Mouse (Mus musculus): ENCODE data around the gene Cyba. TPM values are rescaled to one million over a fixed set of nuclear protein-coding genes. Genes with fewer than 3 reads are reported as not detected.

Cyba gene
- 1,266 and 1,342 TPM in 2 replicates for polyA plus RNA-seq (2012; rRNA removed)

DNA sequence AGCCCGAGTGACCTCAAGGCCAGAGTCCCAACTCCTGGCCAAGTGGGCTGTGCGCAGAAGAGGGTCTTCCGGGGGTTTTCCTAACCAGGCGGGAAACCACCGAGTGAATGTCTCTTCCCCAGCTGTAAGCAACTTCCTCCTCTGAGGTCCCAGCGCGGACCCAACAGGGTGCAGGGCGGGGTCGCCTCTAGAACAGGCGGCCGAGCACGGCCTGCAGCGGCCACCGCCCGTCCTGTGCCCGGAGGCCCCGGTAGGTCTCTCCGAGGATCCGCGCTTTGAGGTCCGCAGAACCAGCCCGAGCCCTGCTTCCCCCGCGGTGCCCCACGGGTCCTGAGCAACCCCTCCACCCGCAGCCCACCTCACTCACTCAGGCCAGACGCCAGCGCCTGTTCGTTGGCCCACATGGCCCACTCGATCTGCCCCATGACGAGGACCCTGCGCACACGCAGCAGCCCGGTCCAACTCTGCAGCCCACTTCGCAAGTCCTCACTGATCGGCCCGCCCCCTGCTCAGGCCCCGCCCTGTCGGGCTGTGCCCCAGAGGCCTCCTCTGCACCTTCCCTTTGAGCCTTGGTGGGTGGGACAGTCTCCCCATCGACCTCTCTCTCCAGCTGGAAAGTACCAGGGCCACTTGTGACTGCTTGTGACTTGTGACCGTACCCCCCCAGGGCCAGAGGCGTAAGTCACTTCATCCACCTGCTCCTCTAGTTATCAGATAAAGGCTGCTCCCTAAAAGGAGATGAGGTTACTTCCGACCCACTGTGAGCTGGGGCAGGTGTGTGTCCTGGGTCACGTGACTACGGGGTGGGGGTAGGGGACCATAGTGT is at the start of gene Cyba:
Cyba (minus strand) TSS at position 488 of the 826 bp plus-strand sequence.
- DNase-seq, result peak; percentile 89
- Histone ChIP-seq H3K4me1 (ENCODE audit: control insufficient read depth, insufficient read depth, low read length) (peaks cover 10% of the 10 kb centered on the region; the same call in 1 of the 2 replicates), H3K27ac (ENCODE audit: insufficient read depth, low read depth, low read length) (peak within 1 kb of the TSS; percentile 78), H3K27me3 (replicated peaks; ENCODE audit: control insufficient read depth, insufficient read depth, low read length) (no peaks in the 10 kb centered on the region), H3K4me3 (ENCODE audit: insufficient read depth, low read depth, low read length) (peak within 1 kb of the TSS; percentile 83), H3K36me3 (ENCODE audit: control insufficient read depth, insufficient read depth, low read length) (no peaks in the 10 kb centered on the region)
- WGBS, result 6% methylated on average over 45 of the region's 45 CpGs
- TF ChIP-seq POLR2A (IDR thresholded peaks at IDR 0.05; ENCODE audit: low read depth, low read length) (peak; percentile 72), CTCF (conservative IDR thresholded peaks at IDR 0.05; ENCODE audit: insufficient read depth, insufficient read length, low read depth, low read length) (no peak)

DNA sequence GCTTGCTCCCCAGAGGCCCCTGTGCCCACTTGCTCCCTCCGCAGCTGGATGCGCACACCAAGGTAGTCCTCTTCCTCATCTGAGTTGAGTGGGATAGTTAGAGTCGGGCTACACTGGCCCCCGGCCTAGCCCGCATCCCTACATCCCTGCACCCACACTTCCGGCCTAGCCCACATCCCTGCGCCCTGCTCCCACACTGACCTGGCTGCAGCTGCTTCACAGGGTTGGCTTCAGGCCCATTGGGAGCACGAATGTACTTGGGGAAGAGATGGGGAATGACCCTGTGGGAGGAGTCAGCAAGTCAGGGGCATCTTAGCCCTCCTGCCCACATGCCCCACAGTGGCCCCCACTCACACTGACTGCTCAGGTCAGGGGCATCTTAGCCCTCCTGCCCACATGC is 49.7 kb upstream of the Cyba start:
- H3K27ac ChIP-seq (ENCODE audit: insufficient read depth, low read depth, low read length), result no peak overlapping the region
- H3K36me3 ChIP-seq (ENCODE audit: control insufficient read depth, insufficient read depth, low read length), result no peaks in the 10 kb centered on the region; the same call in none of the 2 replicates
- no peak for TF ChIP-seq POLR2A (IDR thresholded peaks at IDR 0.05; ENCODE audit: low read depth, low read length)
- no peak for TF ChIP-seq CTCF (conservative IDR thresholded peaks at IDR 0.05; ENCODE audit: insufficient read depth, insufficient read length, low read depth, low read length)
- no peaks in the 10 kb centered on the region for H3K4me1 ChIP-seq (ENCODE audit: control insufficient read depth, insufficient read depth, low read length)
- no peaks in the 10 kb centered on the region for H3K27me3 ChIP-seq (replicated peaks; ENCODE audit: control insufficient read depth, insufficient read depth, low read length)
- no peak overlapping the region for H3K4me3 ChIP-seq (ENCODE audit: insufficient read depth, low read depth, low read length)
- DNase-seq, result no peak
- 92% methylated on average over 8 of the region's 8 CpGs for WGBS

DNA sequence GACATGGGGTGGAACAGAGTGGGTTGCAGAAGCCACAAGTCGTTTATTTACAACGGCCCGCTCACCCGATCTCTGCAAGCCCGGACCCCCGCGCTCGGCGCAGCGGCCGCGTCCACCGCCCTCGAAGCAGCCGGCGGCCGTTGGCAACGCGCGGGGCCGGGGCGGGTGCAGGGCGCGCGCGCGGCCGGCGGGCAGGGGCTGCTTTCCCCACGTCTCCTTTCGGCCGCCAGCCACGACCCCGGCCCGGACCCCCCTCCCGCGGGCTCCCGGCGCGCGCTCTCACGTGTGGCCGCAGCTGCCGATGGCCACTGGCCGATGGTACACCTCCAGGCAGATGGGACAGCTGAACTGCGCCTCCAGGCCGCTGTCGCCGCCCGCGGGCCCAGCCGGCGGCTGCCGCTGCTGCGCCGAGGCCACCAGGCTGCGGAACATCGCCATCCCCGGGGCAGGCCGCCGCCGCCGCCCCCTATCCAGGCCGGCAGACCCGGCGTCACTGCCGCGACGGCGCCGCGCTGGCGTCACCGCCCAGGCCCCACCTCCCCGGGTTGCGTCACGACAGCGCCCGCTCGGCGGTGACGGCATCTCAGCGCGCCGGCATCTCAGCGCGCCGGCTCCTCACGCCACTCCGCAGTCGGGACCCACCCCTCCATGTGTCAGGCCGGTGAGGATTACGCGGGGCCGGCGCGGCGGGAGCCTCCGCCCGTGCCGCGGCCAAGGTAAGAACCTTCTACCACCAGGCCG is 43.0 kb upstream of the Cyba start, which contains the start of the genes Rnf166 and Ctu2:
Rnf166 (minus strand) TSS at position 485 of the 741 bp plus-strand sequence.
Ctu2 (plus strand) TSS at position 564 of the 741 bp plus-strand sequence.
- Histone ChIP-seq H3K27ac (ENCODE audit: insufficient read depth, low read depth, low read length) (no peak within 1 kb of the TSS; the same call in 1 of the 2 replicates), H3K4me3 (ENCODE audit: insufficient read depth, low read depth, low read length) (peak within 1 kb of the TSS; percentile 90), H3K27me3 (replicated peaks; ENCODE audit: control insufficient read depth, insufficient read depth, low read length) (no peaks in the 10 kb centered on the region), H3K36me3 (ENCODE audit: control insufficient read depth, insufficient read depth, low read length) (no peaks in the 10 kb centered on the region), H3K4me1 (ENCODE audit: control insufficient read depth, insufficient read depth, low read length) (peaks cover 7% of the 10 kb centered on the region; the same call in 1 of the 2 replicates)
- TF ChIP-seq POLR2A (IDR thresholded peaks at IDR 0.05; ENCODE audit: low read depth, low read length), result peak; percentile 28
- no peak for TF ChIP-seq CTCF (conservative IDR thresholded peaks at IDR 0.05; ENCODE audit: insufficient read depth, insufficient read length, low read depth, low read length)
- DNase-seq, result peak; percentile 92
- under 1% methylated on average over 103 of the region's 103 CpGs for WGBS

DNA sequence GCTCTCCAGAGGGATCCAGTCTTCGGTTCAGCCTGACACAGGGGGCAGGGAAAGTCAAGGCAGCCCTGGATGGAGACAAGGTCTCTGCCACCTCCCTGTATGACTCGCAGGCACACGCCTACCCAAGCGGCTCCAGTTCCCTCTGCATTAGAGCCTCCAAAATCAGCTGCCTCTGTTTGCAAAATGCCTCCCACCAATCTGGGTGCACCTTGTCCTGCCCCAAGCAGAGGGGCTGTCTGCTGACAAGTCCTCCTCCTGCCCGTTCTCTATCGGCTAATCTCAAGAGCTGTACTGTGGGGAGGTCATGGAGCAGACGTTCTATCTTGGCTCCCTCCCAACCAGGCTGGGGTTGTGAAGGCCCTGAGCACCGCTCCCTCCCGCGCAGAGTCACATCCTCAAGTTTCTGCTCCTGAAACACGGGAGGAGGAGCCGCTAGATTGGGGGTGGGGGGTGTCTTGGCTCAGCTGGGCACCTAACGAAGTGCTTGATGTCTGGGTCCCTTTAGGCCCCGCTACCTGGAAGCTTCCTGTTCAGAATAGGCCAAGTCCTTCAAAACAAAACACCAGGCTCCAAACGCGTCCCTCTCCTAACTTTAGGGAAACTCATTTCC is 42.3 kb upstream of the Cyba start:
- no peak overlapping the region for H3K27ac ChIP-seq (ENCODE audit: insufficient read depth, low read depth, low read length)
- H3K36me3 ChIP-seq (ENCODE audit: control insufficient read depth, insufficient read depth, low read length), result no peaks in the 10 kb centered on the region
- peak; percentile 56 for DNase-seq
- WGBS, result under 1% methylated on average over 16 of the region's 16 CpGs
- no peaks in the 10 kb centered on the region for H3K27me3 ChIP-seq (replicated peaks; ENCODE audit: control insufficient read depth, insufficient read depth, low read length)
- peak overlapping the region; percentile 90 for H3K4me3 ChIP-seq (ENCODE audit: insufficient read depth, low read depth, low read length)
- TF ChIP-seq CTCF (conservative IDR thresholded peaks at IDR 0.05; ENCODE audit: insufficient read depth, insufficient read length, low read depth, low read length), result no peak
- no peak for TF ChIP-seq POLR2A (IDR thresholded peaks at IDR 0.05; ENCODE audit: low read depth, low read length)
- peaks cover 7% of the 10 kb centered on the region; the same call in 1 of the 2 replicates for H3K4me1 ChIP-seq (ENCODE audit: control insufficient read depth, insufficient read depth, low read length)

DNA sequence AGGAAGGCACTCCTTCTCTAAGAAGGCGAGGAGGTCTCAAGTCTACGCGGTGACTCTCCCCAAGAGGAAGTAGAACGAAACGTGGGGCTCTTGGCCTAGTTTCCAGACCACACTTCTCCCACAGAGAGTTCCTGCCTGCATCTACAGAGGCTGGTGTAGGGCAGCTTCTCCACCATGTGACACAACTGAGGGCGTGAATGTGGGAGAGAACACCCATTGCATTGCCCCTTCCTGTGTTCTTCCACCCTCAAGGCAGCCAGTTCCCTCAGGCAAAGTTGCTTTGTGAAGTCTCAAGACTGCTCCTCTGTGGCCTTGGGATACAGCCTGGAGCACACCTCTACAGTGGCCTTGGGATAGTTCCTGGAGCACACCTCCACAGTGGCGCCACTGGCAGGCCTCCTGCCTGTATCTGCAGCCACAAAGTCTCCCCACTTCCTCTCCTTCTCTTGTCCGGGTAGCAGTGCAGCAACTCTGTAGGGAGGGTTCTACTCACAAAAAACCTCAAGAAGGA is 41.2 kb upstream of the Cyba start:
- no peaks in the 10 kb centered on the region for H3K27me3 ChIP-seq (replicated peaks; ENCODE audit: control insufficient read depth, insufficient read depth, low read length)
- 81% methylated on average over 8 of the region's 8 CpGs for whole genome bisulfite sequencing
- no peak for DNase-seq
- no peaks in the 10 kb centered on the region for H3K36me3 ChIP-seq (ENCODE audit: control insufficient read depth, insufficient read depth, low read length)
- no peak overlapping the region for H3K27ac ChIP-seq (ENCODE audit: insufficient read depth, low read depth, low read length)
- TF ChIP-seq POLR2A (IDR thresholded peaks at IDR 0.05; ENCODE audit: low read depth, low read length) (no peak), CTCF (conservative IDR thresholded peaks at IDR 0.05; ENCODE audit: insufficient read depth, insufficient read length, low read depth, low read length) (no peak)
- peaks cover 13% of the 10 kb centered on the region for H3K4me1 ChIP-seq (ENCODE audit: control insufficient read depth, insufficient read depth, low read length)
- H3K4me3 ChIP-seq (ENCODE audit: insufficient read depth, low read depth, low read length), result no peak overlapping the region

DNA sequence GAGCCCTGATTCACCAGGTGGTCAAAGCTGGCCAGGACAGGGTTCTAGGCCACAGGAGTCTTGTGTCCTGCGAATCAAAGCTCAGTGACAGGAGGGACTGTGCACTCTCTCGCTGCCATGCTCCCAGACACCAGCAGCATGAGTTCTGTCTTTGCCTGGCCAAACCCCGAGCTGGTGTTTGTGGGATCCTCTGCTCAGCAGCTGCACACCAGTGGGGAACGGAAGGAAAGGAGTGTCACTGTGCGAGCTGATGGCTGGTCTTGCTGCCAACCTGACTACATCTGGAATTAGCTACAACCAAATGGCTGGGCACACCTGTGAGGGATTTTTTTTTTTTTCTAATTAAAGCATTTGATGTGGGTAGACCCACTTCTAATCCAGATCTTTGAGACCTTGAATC is 38.0 kb upstream of the Cyba start:
- H3K27me3 ChIP-seq (replicated peaks; ENCODE audit: control insufficient read depth, insufficient read depth, low read length), result no peaks in the 10 kb centered on the region
- 88% methylated on average over 5 of the region's 5 CpGs for WGBS
- no peak overlapping the region for H3K4me3 ChIP-seq (ENCODE audit: insufficient read depth, low read depth, low read length)
- TF ChIP-seq POLR2A (IDR thresholded peaks at IDR 0.05; ENCODE audit: low read depth, low read length) (no peak), CTCF (conservative IDR thresholded peaks at IDR 0.05; ENCODE audit: insufficient read depth, insufficient read length, low read depth, low read length) (no peak)
- no peak overlapping the region for H3K27ac ChIP-seq (ENCODE audit: insufficient read depth, low read depth, low read length)
- peaks cover 8% of the 10 kb centered on the region for H3K4me1 ChIP-seq (ENCODE audit: control insufficient read depth, insufficient read depth, low read length)
- no peak for DNase-seq
- H3K36me3 ChIP-seq (ENCODE audit: control insufficient read depth, insufficient read depth, low read length), result no peaks in the 10 kb centered on the region

Measured in kidney, adult 2 months (tissue).